9 mouse cellular contexts compared by ENCODE assay signal in the genomic region with DNA sequence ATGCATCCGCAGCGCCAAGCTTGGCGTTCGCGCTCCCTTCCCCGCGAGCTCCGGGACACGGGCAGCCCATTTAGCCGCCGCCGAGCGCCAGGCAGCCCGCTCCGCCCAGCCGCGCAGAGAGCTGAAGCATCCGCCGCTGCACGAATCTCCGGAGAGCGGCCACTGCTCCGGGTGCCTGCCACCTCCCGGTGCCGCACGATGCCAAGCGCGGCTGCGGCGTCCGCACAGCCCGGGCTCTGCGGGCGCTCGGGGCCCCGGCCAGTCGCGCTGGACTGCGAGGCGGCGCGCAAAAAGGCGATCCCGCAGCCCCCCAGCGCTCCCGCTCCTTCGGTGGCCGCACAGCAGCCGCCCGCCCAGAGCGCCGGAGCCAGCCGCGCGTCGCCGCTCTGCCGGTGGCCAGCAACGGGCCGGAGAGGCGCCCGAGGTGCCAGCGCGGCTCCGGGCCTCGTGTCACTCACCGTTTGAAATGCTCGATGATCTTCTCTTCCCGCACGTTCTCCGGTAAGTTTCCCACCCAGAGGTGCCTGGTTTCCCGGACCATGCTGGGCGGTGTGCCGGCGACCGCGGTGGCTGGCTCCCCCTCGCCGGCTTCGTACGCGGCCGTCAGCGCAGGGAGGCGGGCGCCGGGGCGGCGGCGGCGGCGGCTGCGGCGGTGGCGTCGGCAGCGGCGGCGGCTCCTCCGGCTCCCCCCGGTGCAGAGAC. TPM values are rescaled to one million over a fixed set of nuclear protein-coding genes. Genes with fewer than 3 reads are reported as not detected.
DNase-seq lines count a peak whose midpoint lies in the region; ATAC-seq and TF ChIP-seq lines count a peak whose summit lies in the region.
"Had no signal": no experiment of that assay in that cellular context is flagged by ENCODE, and none has a peak within 500 bp of the region (broad histone marks: within the 10 kb centered on the region; RNA-seq: fewer than 3 reads in every experiment).

No protein-coding gene starts in this region.

- peak overlapping the region; percentile 99 for H3K27ac ChIP-seq in embryonic facial prominence, embryonic 13.5 days
- peak overlapping the region; percentile 98 for H3K27ac ChIP-seq in heart, embryonic 15.5 days
- peak overlapping the region; percentile 97 for H3K27ac ChIP-seq in midbrain, embryonic 12.5 days (replicated peaks)
- peak overlapping the region; percentile 98 for H3K27ac ChIP-seq in stomach, postnatal 0 days (replicated peaks)

- peak overlapping the region; percentile 98 for H3K4me2 ChIP-seq in embryonic facial prominence, embryonic 13.5 days
- peak overlapping the region; percentile 96 for H3K4me2 ChIP-seq in heart, embryonic 15.5 days
- peak overlapping the region; percentile 89 for H3K4me2 ChIP-seq in midbrain, embryonic 12.5 days (replicated peaks)
- H3K4me2 ChIP-seq in stomach, postnatal 0 days (replicated peaks; ENCODE audit: low read depth) = peak overlapping the region; percentile 96

- H3K36me3 ChIP-seq in embryonic facial prominence, embryonic 13.5 days = no peaks in the 10 kb centered on the region
- no peaks in the 10 kb centered on the region for H3K36me3 ChIP-seq in heart, embryonic 15.5 days
- H3K36me3 ChIP-seq in midbrain, embryonic 12.5 days = no peaks in the 10 kb centered on the region
- H3K36me3 ChIP-seq in stomach, postnatal 0 days (ENCODE audit: control insufficient read depth, insufficient read depth, low read length) = no peaks in the 10 kb centered on the region

- peak overlapping the region; percentile 87 for H3K4me3 ChIP-seq in embryonic facial prominence, embryonic 13.5 days
- peak overlapping the region; percentile 69 for H3K4me3 ChIP-seq in heart, embryonic 15.5 days
- H3K4me3 ChIP-seq in midbrain, embryonic 12.5 days = peak overlapping the region; percentile 99
- peak overlapping the region; percentile 93 for H3K4me3 ChIP-seq in stomach, postnatal 0 days (ENCODE audit: low read depth, low read length)

- under 1% methylated on average over 89 of the region's 101 CpGs for WGBS in embryonic facial prominence, embryonic 13.5 days
- WGBS in heart, embryonic 15.5 days = under 1% methylated on average over 93 of the region's 101 CpGs
- WGBS in midbrain, embryonic 12.5 days = under 1% methylated on average over 97 of the region's 101 CpGs
- 0% methylated on average over 75 of the region's 101 CpGs for WGBS in stomach, postnatal 0 days

- peak; percentile 60 for DNase-seq in kidney, adult 18-20 months
- no peak for DNase-seq in kidney, adult 11 months
- peak; percentile 36 for DNase-seq in adipocyte (ENCODE audit: low spot score)
- peak; percentile 62 to 75 for DNase-seq in kidney, postnatal 4 days
- peak; percentile 57 for DNase-seq in stomach, postnatal 0 days (ENCODE audit: low spot score)

- H3K4me1 ChIP-seq in embryonic facial prominence, embryonic 13.5 days = peaks cover 23% of the 10 kb centered on the region
- H3K4me1 ChIP-seq in heart, embryonic 15.5 days (replicated peaks) = peaks cover 32% of the 10 kb centered on the region
- peaks cover 59% of the 10 kb centered on the region for H3K4me1 ChIP-seq in midbrain, embryonic 12.5 days
- H3K4me1 ChIP-seq in stomach, postnatal 0 days (replicated peaks; ENCODE audit: control insufficient read depth, insufficient read depth) = no peaks in the 10 kb centered on the region; the same call in 1 of the 2 replicates

- TF ChIP-seq CTCF in stomach, postnatal 0 days (IDR thresholded peaks at IDR 0.05; ENCODE audit: low read depth) = no peak

- peak overlapping the region; percentile 94 for H3K9ac ChIP-seq in embryonic facial prominence, embryonic 13.5 days
- H3K9ac ChIP-seq in heart, embryonic 15.5 days = peak overlapping the region; percentile 77
- H3K9ac ChIP-seq in midbrain, embryonic 12.5 days (replicated peaks) = peak overlapping the region; percentile 99
- peak overlapping the region; percentile 94 for H3K9ac ChIP-seq in stomach, postnatal 0 days (ENCODE audit: low read length)

- peak; percentile 4; the same call in 1 of the 2 replicates for ATAC-seq in embryonic facial prominence, embryonic 13.5 days (ENCODE audit: insufficient number of reproducible peaks, insufficient read depth, low FRiP score, low TSS enrichment, low read depth)
- peak; percentile 2; the same call in 1 of the 2 replicates for ATAC-seq in heart, embryonic 15.5 days (replicated peaks; ENCODE audit: insufficient number of reproducible peaks, insufficient read depth, low FRiP score, low read depth)
- ATAC-seq in midbrain, embryonic 12.5 days (ENCODE audit: low FRiP score, low read depth) = peak; percentile 1; the same call in 1 of the 2 replicates
- peak; percentile 24; the same call in 1 of the 2 replicates for ATAC-seq in stomach, postnatal 0 days (ENCODE audit: low FRiP score, low TSS enrichment)

- no peaks in the 10 kb centered on the region for H3K9me3 ChIP-seq in embryonic facial prominence, embryonic 13.5 days
- no peaks in the 10 kb centered on the region for H3K9me3 ChIP-seq in heart, embryonic 15.5 days (replicated peaks)
- no peaks in the 10 kb centered on the region for H3K9me3 ChIP-seq in midbrain, embryonic 12.5 days
- no peaks in the 10 kb centered on the region for H3K9me3 ChIP-seq in stomach, postnatal 0 days (ENCODE audit: control insufficient read depth, low read length)

- TF ChIP-seq EP300 in stomach, postnatal 0 days (optimal IDR thresholded peaks at IDR 0.05) = no peak

- no peaks in the 10 kb centered on the region for H3K27me3 ChIP-seq in embryonic facial prominence, embryonic 13.5 days
- H3K27me3 ChIP-seq in heart, embryonic 15.5 days = no peaks in the 10 kb centered on the region
- H3K27me3 ChIP-seq in midbrain, embryonic 12.5 days = no peaks in the 10 kb centered on the region
- H3K27me3 ChIP-seq in stomach, postnatal 0 days (ENCODE audit: control insufficient read depth, insufficient read depth, low read length) = no peaks in the 10 kb centered on the region
- H3K27me3 ChIP-seq: Patski had no signal

RNA-seq across cellular contexts. Expression of a gene that starts 0.5 kb away (rescaled TPM):
- polyA plus RNA-seq in embryonic facial prominence, embryonic 13.5 days (2015; fragmentation: Nextera tagmentation; extraction: Ambion mirVana) = 11.6 and 12.7 TPM in 2 replicates
- polyA plus RNA-seq in heart, embryonic 15.5 days (2015; fragmentation: Nextera tagmentation; extraction: Ambion mirVana) = 6.3 and 7.5 TPM in 2 replicates
- 22.2 and 24.2 TPM in 2 replicates for polyA plus RNA-seq in midbrain, embryonic 12.5 days (2016; fragmentation: Nextera tagmentation; extraction: Ambion mirVana)
- 2.9 and 3.2 TPM in 2 replicates for polyA plus RNA-seq in stomach, postnatal 0 days (2015; fragmentation: Nextera tagmentation; extraction: Ambion mirVana)
